Mouse (Mus musculus) MEL (cell line): ENCODE results near the gene Rps23. TPM values are rescaled to one million over a fixed set of nuclear protein-coding genes. Genes with fewer than 3 reads are reported as not detected.

Source experiments
- DNase-seq: peaks from one replicate; pipeline ENCODE4 v3.0.0; 2011; ENCODE audit warnings: low read depth, low spot score
- H3K27ac ChIP-seq: 2 replicates; pipeline ENCODE4 v1.5.1; 2012; ENCODE audit warnings: low read depth, mild to moderate bottlenecking, control low read depth, low read length, moderate library complexity; ENCODE audit not compliant: control insufficient read depth
- H3K27me3 ChIP-seq, 2 experiments: fragments of 150-350 bp in 1 of 2; sonication (generic) in 1 of 2; 2 replicates each; pipeline ENCODE4 v1.6.1; 2012; ENCODE audit warnings: low read length in 2 of 2, mild to moderate bottlenecking in 2 of 2, improper control_type of control experiment in 1 of 2, moderate library complexity in 1 of 2; ENCODE audit not compliant: insufficient read depth in 2 of 2, control insufficient read depth in 1 of 2
- H3K36me3 ChIP-seq, 2 experiments: 2 replicates each; pipeline ENCODE4 v1.6.1; 2012 to 2014; ENCODE audit warnings: low read length in 2 of 2, improper control_type of control experiment in 1 of 2, inconsistent platforms in 1 of 2, mild to moderate bottlenecking in 1 of 2; ENCODE audit not compliant: insufficient read depth in 2 of 2, control insufficient read depth in 1 of 2
- H3K4me1 ChIP-seq, 2 experiments: fragments of 150-350 bp in 1 of 2; sonication (generic) in 1 of 2; 2 replicates each; pipeline ENCODE4 v1.6.1; 2012; ENCODE audit warnings: low read length in 2 of 2, improper control_type of control experiment in 1 of 2, mild to moderate bottlenecking in 1 of 2; ENCODE audit not compliant: insufficient read depth in 2 of 2, control insufficient read depth in 1 of 2
- H3K4me3 ChIP-seq, 2 experiments: fragments of 150-350 bp in 1 of 2; sonication (generic) in 1 of 2; 2 replicates each; pipeline ENCODE4 v1.5.1; 2012; ENCODE audit warnings: low read depth in 2 of 2, low read length in 2 of 2, mild to moderate bottlenecking in 2 of 2, moderate library complexity in 2 of 2, control low read depth in 1 of 2, improper control_type of control experiment in 1 of 2; ENCODE audit not compliant: control insufficient read depth in 1 of 2, insufficient read depth in 1 of 2
- H3K79me2 ChIP-seq: 2 replicates; pipeline ENCODE4 v1.6.1; 2012; ENCODE audit warnings: mild to moderate bottlenecking, low read length, moderate library complexity; ENCODE audit not compliant: control insufficient read depth, poor library complexity, insufficient read depth
- H3K9ac ChIP-seq: 2 replicates; pipeline ENCODE4 v1.6.1; 2012; ENCODE audit warnings: low read depth, mild to moderate bottlenecking, control low read depth, low read length, moderate library complexity; ENCODE audit not compliant: control insufficient read depth, poor library complexity, severe bottlenecking
- H3K9me3 ChIP-seq: fragments of 150-350 bp; sonication (generic); replicated peaks from 2 replicates; pipeline ENCODE4 v1.6.1; 2012; ENCODE audit warnings: mild to moderate bottlenecking, low read length, improper control_type of control experiment, moderate library complexity; ENCODE audit not compliant: insufficient read depth
- CTCF ChIP-seq, 3 experiments: IDR thresholded peaks in 2 of 3; conservative IDR thresholded peaks in 1 of 3; 2 replicates each; pipeline ENCODE4 v1.5.1; 2011 to 2012; ENCODE audit warnings: low read length in 3 of 3, low read depth in 2 of 3, mild to moderate bottlenecking in 2 of 3, improper control_type of control experiment in 1 of 3, inconsistent platforms in 1 of 3, mixed read lengths in 1 of 3, moderate library complexity in 1 of 3; ENCODE audit not compliant: control insufficient read depth in 1 of 3, insufficient read depth in 1 of 3, poor library complexity in 1 of 3, severe bottlenecking in 1 of 3
- EP300 ChIP-seq, 2 experiments: IDR thresholded peaks; 2 replicates each; pipeline ENCODE4 v1.6.1; 2011; ENCODE audit warnings: improper control_type of control experiment in 2 of 2, low read length in 2 of 2, low read depth in 1 of 2, mild to moderate bottlenecking in 1 of 2
- ETS1 ChIP-seq: IDR thresholded peaks from 2 replicates; pipeline ENCODE4 v1.6.1; 2012; ENCODE audit warnings: low read depth, mild to moderate bottlenecking, inconsistent platforms, low read length, improper control_type of control experiment, moderate library complexity
- GATA1 ChIP-seq: IDR thresholded peaks from 2 replicates; pipeline ENCODE4 v1.6.1; 2011; ENCODE audit warnings: low read depth, low read length, improper control_type of control experiment
- HCFC1 ChIP-seq: IDR thresholded peaks from 2 replicates; pipeline ENCODE4 v1.6.1; 2012; ENCODE audit warnings: low read depth, mild to moderate bottlenecking, inconsistent platforms, low read length, improper control_type of control experiment, moderate library complexity
- MAFK ChIP-seq: IDR thresholded peaks from 2 replicates; pipeline ENCODE4 v1.6.1; 2011; ENCODE audit warnings: low read depth, mild to moderate bottlenecking, low read length, improper control_type of control experiment, borderline replicate concordance
- MAX ChIP-seq: IDR thresholded peaks from 2 replicates; pipeline ENCODE4 v1.6.1; 2011; ENCODE audit warnings: low read length, improper control_type of control experiment
- MYB ChIP-seq: IDR thresholded peaks from 2 replicates; pipeline ENCODE4 v1.6.1; 2011; ENCODE audit warnings: mild to moderate bottlenecking, low read depth, low read length, improper control_type of control experiment
- NELFE ChIP-seq: IDR thresholded peaks from 2 replicates; pipeline ENCODE4 v1.6.1; 2011; ENCODE audit warnings: low read depth, low read length, improper control_type of control experiment
- NRF1 ChIP-seq: IDR thresholded peaks from 2 replicates; pipeline ENCODE4 v1.6.1; 2014; ENCODE audit warnings: low read depth, mild to moderate bottlenecking, inconsistent platforms, low read length, improper control_type of control experiment, moderate library complexity; ENCODE audit not compliant: poor library complexity, insufficient read depth, severe bottlenecking
- POLR2A ChIP-seq, 2 experiments: IDR thresholded peaks; 2 replicates each; pipeline ENCODE4 v1.6.1; 2011 to 2012; ENCODE audit warnings: low read length in 2 of 2, mild to moderate bottlenecking in 2 of 2, control low read depth in 1 of 2, improper control_type of control experiment in 1 of 2, low read depth in 1 of 2, moderate library complexity in 1 of 2; ENCODE audit not compliant: control insufficient read depth in 1 of 2, insufficient read depth in 1 of 2, poor library complexity in 1 of 2
- RAD21 ChIP-seq: IDR thresholded peaks from 2 replicates; pipeline ENCODE4 v1.6.1; 2011; ENCODE audit warnings: mild to moderate bottlenecking, low read depth, low read length, improper control_type of control experiment
- SIN3A ChIP-seq: IDR thresholded peaks from 2 replicates; pipeline ENCODE4 v1.6.1; 2012; ENCODE audit warnings: low read length, improper control_type of control experiment, inconsistent platforms
- SMC3 ChIP-seq: IDR thresholded peaks from 2 replicates; pipeline ENCODE4 v1.6.1; 2011; ENCODE audit warnings: low read depth, low read length, improper control_type of control experiment
- USF1 ChIP-seq: IDR thresholded peaks from 2 replicates; pipeline ENCODE4 v1.6.1; 2014; ENCODE audit warnings: low read depth, mild to moderate bottlenecking, inconsistent platforms, low read length, improper control_type of control experiment, moderate library complexity
- ZC3H11A ChIP-seq: IDR thresholded peaks from 2 replicates; pipeline ENCODE4 v1.6.1; 2012; ENCODE audit warnings: low read depth, mild to moderate bottlenecking, inconsistent platforms, low read length, improper control_type of control experiment
- ZNF384 ChIP-seq: IDR thresholded peaks from 2 replicates; pipeline ENCODE4 v1.6.1; 2012; ENCODE audit warnings: low read depth, mild to moderate bottlenecking, inconsistent platforms, low read length, improper control_type of control experiment
- polyA plus RNA-seq, 2 experiments: library from polyadenylated mRNA; stranded (reverse) in 1 of 2; unstranded in 1 of 2; fragments of >175 nt in 1 of 2; fragments of >200 nt in 1 of 2; gene quantifications; 2 replicates each; pipeline versions ENCODE4 v1.2.1 to v1.2.4; 2012; ENCODE audit warnings: low replicate concordance in 2 of 2, low read depth in 1 of 2; ENCODE audit not compliant: insufficient read length in 2 of 2, insufficient read depth in 1 of 2, missing spikeins in 1 of 2
- total RNA-seq: library from RNA; depleted of rRNA; stranded (reverse); fragments of 300-350 nt; gene quantifications from 2 replicates; pipeline ENCODE4 v1.2.3, GENCODE M21; 2012

The Rps23 gene
- total and polyA plus RNA-seq, 3 experiments: 389 to 2,086 TPM; not detected in 1

GRCm38 (mm10) chr13:90967422-90967821 is 44.7 kb downstream of the Rps23 start:
- DNase-seq: peak; percentile 81
- no peak overlapping the region for H3K4me3 ChIP-seq
- H3K4me1 ChIP-seq: no peaks in the 10 kb centered on the region
- H3K9ac ChIP-seq: no peak overlapping the region
- H3K27ac ChIP-seq: no peak overlapping the region
- H3K79me2 ChIP-seq: no peaks in the 10 kb centered on the region
- H3K36me3 ChIP-seq: no peaks in the 10 kb centered on the region
- no peaks in the 10 kb centered on the region for H3K9me3 ChIP-seq
- H3K27me3 ChIP-seq: no peaks in the 10 kb centered on the region
- no peak for TF ChIP-seq MAX
- peak; percentile 95 for TF ChIP-seq ZC3H11A
- TF ChIP-seq ZNF384: peak; percentile 85
- TF ChIP-seq HCFC1: no peak
- no peak for TF ChIP-seq POLR2A (IDR thresholded peaks at IDR 0.05; ENCODE audit: control insufficient read depth in 1 of 2, insufficient read depth in 1 of 2, low read depth in 1 of 2, low read length in 2 of 2, poor library complexity in 1 of 2)
- TF ChIP-seq SMC3: peak; percentile 98
- TF ChIP-seq CTCF (IDR thresholded peaks at IDR 0.05 in 2 of 3, conservative IDR thresholded peaks at IDR 0.05 in 1 of 3; ENCODE audit: control insufficient read depth in 1 of 3, insufficient read depth in 1 of 3, low read depth in 2 of 3, low read length in 3 of 3, poor library complexity in 1 of 3, severe bottlenecking in 1 of 3): peak; percentile 82 to 96 (median 94)
- peak; percentile 100 for TF ChIP-seq RAD21
- no peak for TF ChIP-seq USF1
- TF ChIP-seq GATA1: no peak

DNA sequence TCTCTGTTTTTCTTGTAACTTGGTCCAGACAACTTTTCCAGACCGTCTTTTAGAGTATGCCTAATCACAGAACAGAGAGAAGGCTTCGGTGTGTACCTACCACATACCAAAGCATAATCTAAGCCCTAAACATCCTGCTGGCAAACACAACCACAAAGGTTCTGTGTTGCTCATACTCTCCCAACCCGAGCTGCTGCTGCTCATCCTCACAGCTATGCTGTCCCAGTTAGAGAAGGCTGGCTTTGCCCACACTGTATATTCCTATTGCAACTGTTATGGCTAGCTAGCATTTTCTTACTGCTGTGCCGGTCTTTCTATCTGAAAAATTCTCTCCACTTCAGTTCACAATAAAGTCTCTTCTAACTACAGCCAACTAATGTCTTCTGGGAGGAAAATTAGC is 46.2 kb downstream of the Rps23 start:
- TF ChIP-seq SIN3A (no peak), ETS1 (no peak)
- no peaks in the 10 kb centered on the region for H3K27me3 ChIP-seq
- no peak overlapping the region for H3K4me3 ChIP-seq
- H3K79me2 ChIP-seq: no peaks in the 10 kb centered on the region
- no peaks in the 10 kb centered on the region for H3K36me3 ChIP-seq
- H3K27ac ChIP-seq: no peak overlapping the region
- H3K4me1 ChIP-seq: no peaks in the 10 kb centered on the region
- H3K9me3 ChIP-seq: no peaks in the 10 kb centered on the region
- DNase-seq: no peak
- no peak overlapping the region for H3K9ac ChIP-seq

GRCm38 (mm10) chr13:90970259-90971017 is 47.7 kb downstream of the Rps23 start:
- DNase-seq: no peak
- Histone ChIP-seq H3K4me3 (no peak overlapping the region), H3K9me3 (no peaks in the 10 kb centered on the region), H3K36me3 (no peaks in the 10 kb centered on the region), H3K79me2 (no peaks in the 10 kb centered on the region), H3K27me3 (no peaks in the 10 kb centered on the region), H3K4me1 (no peaks in the 10 kb centered on the region), H3K27ac (no peak overlapping the region), H3K9ac (no peak overlapping the region)
- TF ChIP-seq NELFE: no peak
- TF ChIP-seq MAFK: no peak
- no peak for TF ChIP-seq EP300 (IDR thresholded peaks at IDR 0.05; ENCODE audit: low read depth in 1 of 2, low read length in 2 of 2)
- TF ChIP-seq NRF1: no peak
- TF ChIP-seq GATA1: 0 out of 2 replicates have a peak, but pooled peaks have one; percentile 17
- no peak for TF ChIP-seq MYB
